In genomic region chr12:25012555-25013540, GRCm38 (mm10) we compare ENCODE assay signal across 12 mouse cellular contexts. TPM values are rescaled to one million over a fixed set of nuclear protein-coding genes. Genes with fewer than 3 reads are reported as not detected.
DNase-seq lines count a peak whose midpoint lies in the region; ATAC-seq and TF ChIP-seq lines count a peak whose summit lies in the region.
"Had no signal": no experiment of that assay in that cellular context is flagged by ENCODE, and none has a peak within 500 bp of the region (broad histone marks: within the 10 kb centered on the region; RNA-seq: fewer than 3 reads in every experiment).

No protein-coding gene starts in this region.

- no peak overlapping the region for H3K9ac ChIP-seq in lung, postnatal 0 days (replicated peaks; ENCODE audit: low read depth)
- no peak overlapping the region for H3K9ac ChIP-seq in heart, postnatal 0 days (replicated peaks; ENCODE audit: low read depth, low read length)
- H3K9ac ChIP-seq in neural tube, embryonic 15.5 days (replicated peaks) = no peak overlapping the region
- H3K9ac ChIP-seq: liver, embryonic 15.5 days had no signal

- H3K9me3 ChIP-seq in lung, postnatal 0 days (ENCODE audit: low read length) = no peaks in the 10 kb centered on the region
- no peaks in the 10 kb centered on the region for H3K9me3 ChIP-seq in heart, postnatal 0 days (replicated peaks; ENCODE audit: control insufficient read depth, low read length)
- no peaks in the 10 kb centered on the region for H3K9me3 ChIP-seq in neural tube, embryonic 15.5 days (replicated peaks)
- H3K9me3 ChIP-seq: liver, embryonic 15.5 days had no signal

- DNase-seq in lung, postnatal 0 days (ENCODE audit: low spot score) = peak; percentile 67
- DNase-seq in lung, postnatal 4 days = no peak
- peak; percentile 51 for DNase-seq in adrenal gland, postnatal 10 days
- DNase-seq in heart, postnatal 0 days (ENCODE audit: low spot score) = peak; percentile 81
- peak; percentile 40 for DNase-seq in thymus, adult 2 months
- no peak for DNase-seq in ovary, postnatal 10 days (ENCODE audit: low spot score)
- no peak for DNase-seq in gastrocnemius, postnatal 10 days
- DNase-seq: cerebellum, adult 2 months had no signal

- peak; percentile 80 for ATAC-seq in lung, postnatal 0 days
- peak; percentile 82 for ATAC-seq in heart, postnatal 0 days (ENCODE audit: insufficient read depth, low read depth)
- no peak for ATAC-seq in neural tube, embryonic 15.5 days (ENCODE audit: low FRiP score)
- ATAC-seq: midbrain, embryonic 16.5 days had no signal

- no peak overlapping the region for H3K4me3 ChIP-seq in lung, postnatal 0 days (ENCODE audit: low read depth, low read length)
- no peak overlapping the region for H3K4me3 ChIP-seq in heart, postnatal 0 days (ENCODE audit: low read depth, low read length)
- no peak overlapping the region for H3K4me3 ChIP-seq in thymus, adult 2 months (ENCODE audit: control insufficient read depth, insufficient read depth, low read length)
- H3K4me3 ChIP-seq in neural tube, embryonic 15.5 days (replicated peaks) = no peak overlapping the region
- H3K4me3 ChIP-seq: erythroblast, embryonic 14.5 days; liver, embryonic 15.5 days had no signal

- 68% methylated on average over 13 of the region's 13 CpGs for WGBS in lung, postnatal 0 days
- WGBS in heart, postnatal 0 days = 51% methylated on average over 13 of the region's 13 CpGs
- 46% methylated on average over 13 of the region's 13 CpGs for WGBS in thymus, adult 2 months
- WGBS in neural tube, embryonic 15.5 days = 73% methylated on average over 13 of the region's 13 CpGs

- no peak for TF ChIP-seq CTCF in lung, postnatal 0 days (IDR thresholded peaks at IDR 0.05)
- TF ChIP-seq CTCF in heart, postnatal 0 days (IDR thresholded peaks at IDR 0.05; ENCODE audit: low read depth) = no peak
- TF ChIP-seq CTCF in thymus, adult 2 months (IDR thresholded peaks at IDR 0.05; ENCODE audit: borderline replicate concordance, control insufficient read depth, extremely low read depth, insufficient read depth, low read length, poor library complexity) = no peak

- H3K4me2 ChIP-seq in lung, postnatal 0 days (replicated peaks; ENCODE audit: low read depth, low read length) = no peak overlapping the region
- no peak overlapping the region for H3K4me2 ChIP-seq in heart, postnatal 0 days (ENCODE audit: low read depth, low read length)
- no peak overlapping the region for H3K4me2 ChIP-seq in neural tube, embryonic 15.5 days
- H3K4me2 ChIP-seq: liver, embryonic 15.5 days had no signal

- TF ChIP-seq EP300 in lung, postnatal 0 days (IDR thresholded peaks at IDR 0.05) = peak; percentile 55
- TF ChIP-seq EP300 in heart, postnatal 0 days (IDR thresholded peaks at IDR 0.05; ENCODE audit: low read depth) = no peak

- H3K36me3 ChIP-seq in lung, postnatal 0 days (ENCODE audit: insufficient read depth, low read length) = peaks cover 46% of the 10 kb centered on the region
- H3K36me3 ChIP-seq in heart, postnatal 0 days (replicated peaks; ENCODE audit: control insufficient read depth, insufficient read depth, low read length) = peaks cover 84% of the 10 kb centered on the region
- peaks cover 56% of the 10 kb centered on the region for H3K36me3 ChIP-seq in thymus, adult 2 months (ENCODE audit: control insufficient read depth, insufficient read depth, low read length)
- H3K36me3 ChIP-seq in neural tube, embryonic 15.5 days = peaks cover 89% of the 10 kb centered on the region

- no peak overlapping the region; the same call in 1 of the 2 replicates for H3K27ac ChIP-seq in lung, postnatal 0 days (ENCODE audit: low read length)
- peak overlapping the region; percentile 44 for H3K27ac ChIP-seq in heart, postnatal 0 days (ENCODE audit: low read depth)
- peak overlapping the region; percentile 86 for H3K27ac ChIP-seq in thymus, adult 2 months (ENCODE audit: control insufficient read depth, insufficient read depth, low read length)
- H3K27ac ChIP-seq in neural tube, embryonic 15.5 days (replicated peaks) = no peak overlapping the region
- H3K27ac ChIP-seq: liver, embryonic 15.5 days had no signal

- TF ChIP-seq POLR2A in thymus, adult 2 months (IDR thresholded peaks at IDR 0.05; ENCODE audit: control insufficient read depth, extremely low read depth, insufficient read depth, low read length, poor library complexity) = no peak

- no peaks in the 10 kb centered on the region for H3K4me1 ChIP-seq in lung, postnatal 0 days (ENCODE audit: insufficient read depth, low read depth, low read length)
- H3K4me1 ChIP-seq in heart, postnatal 0 days (ENCODE audit: control insufficient read depth, insufficient read depth) = 0 out of 2 replicates have a peak, but pooled peaks cover 5% of the 10 kb centered on the region
- peaks cover 29% of the 10 kb centered on the region for H3K4me1 ChIP-seq in thymus, adult 2 months (replicated peaks; ENCODE audit: control insufficient read depth, insufficient read depth, low read length)
- no peaks in the 10 kb centered on the region for H3K4me1 ChIP-seq in neural tube, embryonic 15.5 days

- no peaks in the 10 kb centered on the region for H3K27me3 ChIP-seq in lung, postnatal 0 days (replicated peaks; ENCODE audit: insufficient read depth, low read length)
- H3K27me3 ChIP-seq in heart, postnatal 0 days (ENCODE audit: control insufficient read depth, insufficient read depth, low read length) = no peaks in the 10 kb centered on the region
- no peaks in the 10 kb centered on the region for H3K27me3 ChIP-seq in thymus, adult 2 months (ENCODE audit: control insufficient read depth, insufficient read depth, low read length)
- H3K27me3 ChIP-seq in neural tube, embryonic 15.5 days (replicated peaks) = no peaks in the 10 kb centered on the region
- H3K27me3 ChIP-seq: liver, embryonic 15.5 days had no signal

RNA-seq across cellular contexts. Expression of gene Kidins220, which starts 38.1 kb away (rescaled TPM):
- 13.6 and 14.0 TPM in 2 replicates for polyA plus RNA-seq in lung, postnatal 0 days (2015; fragmentation: Nextera tagmentation; extraction: Ambion mirVana)
- 10 to 100 TPM; 67.8 to 80.8 TPM for total RNA-seq in adrenal gland, postnatal 10 days (2021)
- 61.3 and 64.3 TPM in 2 replicates for total RNA-seq in heart, postnatal 0 days (2014; rRNA removed; ENCODE audit: low replicate concordance)
- 18.8 and 24.6 TPM in 2 replicates for polyA plus RNA-seq in heart, postnatal 0 days (2015; fragmentation: Nextera tagmentation; extraction: Ambion mirVana)
- 72.1 and 76.2 TPM in 2 replicates for polyA plus RNA-seq in thymus, adult 2 months (2012; rRNA removed)
- 10 to 100 TPM; 38.4 to 57.8 TPM for total RNA-seq in gastrocnemius, postnatal 10 days (2021)
- polyA plus RNA-seq in neural tube, embryonic 15.5 days (2015; fragmentation: Nextera tagmentation; extraction: Ambion mirVana) = 96.4 and 108 TPM in 2 replicates

Comparison
In these comparisons a context has a peak if more than half of its experiments do, and no peak if none do; other contexts are left out.
1. DNase-seq: peak in lung, postnatal 0 days (single experiment), adrenal gland, postnatal 10 days (single experiment), heart, postnatal 0 days (single experiment) and thymus, adult 2 months (single experiment); none in lung, postnatal 4 days (0 of 2), ovary, postnatal 10 days (single experiment) and gastrocnemius, postnatal 10 days (single experiment).
2. H3K27ac ChIP-seq: peak in heart, postnatal 0 days (single experiment) and thymus, adult 2 months (single experiment); none in lung, postnatal 0 days (single experiment) and neural tube, embryonic 15.5 days (single experiment).